Mouse (Mus musculus): ENCODE measurements at regions not wholly inside any gene's neighbourhood (a gene's known extent, or its start where the extent isn't known, plus 50 kb on each side); places are given as distances from the start of the nearest gene placed in this dataset.

DNA sequence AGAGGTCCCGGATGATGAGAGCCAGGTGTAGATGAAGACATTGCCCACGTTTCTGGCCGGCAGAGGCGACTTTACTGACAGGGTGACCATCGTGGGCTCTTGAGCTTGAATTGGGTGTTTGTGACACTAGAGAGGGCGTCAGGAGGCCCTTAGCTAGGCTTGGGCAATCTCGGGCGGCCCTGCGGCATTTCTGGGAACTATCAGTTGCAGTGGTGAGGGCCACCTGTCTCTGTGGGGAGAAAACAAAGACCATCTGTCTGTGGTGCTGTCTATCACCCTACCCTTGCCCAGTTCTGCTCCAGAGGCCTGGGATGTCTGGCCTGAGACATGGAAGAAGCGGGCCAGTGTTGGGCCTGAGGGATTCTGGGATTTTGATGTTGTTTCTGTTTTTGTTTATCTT lies 66.2 kb upstream of the Slc6a6 start:
- DNase-seq (ENCODE audit: low spot score): no peak
- peak overlapping the region; percentile 50 for H3K27ac ChIP-seq (replicated peaks; ENCODE audit: low read depth, low read length)
- H3K9ac ChIP-seq (ENCODE audit: low read depth, low read length, severe bottlenecking): 0 out of 2 replicates have a peak overlapping the region, but pooled peaks have one; percentile 62
- no peaks in the 10 kb centered on the region for H3K27me3 ChIP-seq (ENCODE audit: control insufficient read depth, insufficient read depth, low read length)
- H3K36me3 ChIP-seq (ENCODE audit: control insufficient read depth, insufficient read depth, low read length): no peaks in the 10 kb centered on the region
- peak; percentile 4; the same call in 1 of the 2 replicates for ATAC-seq (ENCODE audit: low FRiP score, low read depth)
- no peak for TF ChIP-seq POLR2A (IDR thresholded peaks at IDR 0.05; ENCODE audit: borderline replicate concordance, extremely low read depth, insufficient read depth, insufficient read length)
- H3K4me1 ChIP-seq (ENCODE audit: control insufficient read depth, insufficient read depth, low read length): peaks cover 10% of the 10 kb centered on the region
- 0 out of 2 replicates have a peak overlapping the region, but pooled peaks have one; percentile 33 for H3K4me3 ChIP-seq (replicated peaks; ENCODE audit: low read length)
- H3K9me3 ChIP-seq (ENCODE audit: control insufficient read depth, low read length): no peaks in the 10 kb centered on the region
- WGBS: 71% methylated on average over 10 of the region's 10 CpGs
- H3K4me2 ChIP-seq (replicated peaks; ENCODE audit: low read depth, low read length, severe bottlenecking): peak overlapping the region; percentile 64

DNA sequence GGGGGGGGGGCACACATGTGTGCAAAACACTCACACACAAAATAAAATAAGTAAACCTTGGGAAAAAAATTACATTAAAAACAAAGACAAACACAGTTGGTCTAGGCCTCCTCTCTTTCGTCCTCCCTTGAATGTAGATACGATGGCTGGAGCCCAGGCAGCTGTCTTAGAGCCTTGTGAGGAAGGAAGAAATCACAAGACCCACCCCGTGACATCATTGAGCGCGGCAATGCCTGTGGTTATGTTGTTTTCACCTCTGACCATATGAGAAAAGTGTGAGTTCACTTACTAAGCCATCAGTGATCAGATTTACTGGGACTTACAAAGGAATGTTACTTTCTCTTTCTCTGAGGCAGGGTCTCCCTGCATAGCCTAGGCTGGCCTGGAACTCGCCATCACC lies 64.8 kb upstream of the Slc6a6 start:
- Histone ChIP-seq H3K4me3 (replicated peaks; ENCODE audit: low read length) (no peak overlapping the region), H3K9ac (ENCODE audit: low read depth, low read length, severe bottlenecking) (no peak overlapping the region), H3K27me3 (ENCODE audit: control insufficient read depth, insufficient read depth, low read length) (no peaks in the 10 kb centered on the region), H3K4me2 (replicated peaks; ENCODE audit: low read depth, low read length, severe bottlenecking) (no peak overlapping the region), H3K4me1 (ENCODE audit: control insufficient read depth, insufficient read depth, low read length) (peaks cover 10% of the 10 kb centered on the region), H3K27ac (replicated peaks; ENCODE audit: low read depth, low read length) (no peak overlapping the region), H3K9me3 (ENCODE audit: control insufficient read depth, low read length) (no peaks in the 10 kb centered on the region), H3K36me3 (ENCODE audit: control insufficient read depth, insufficient read depth, low read length) (no peaks in the 10 kb centered on the region)
- no peak for ATAC-seq (ENCODE audit: low FRiP score, low read depth)
- WGBS: 88% methylated on average over 6 of the region's 6 CpGs
- no peak for TF ChIP-seq POLR2A (IDR thresholded peaks at IDR 0.05; ENCODE audit: borderline replicate concordance, extremely low read depth, insufficient read depth, insufficient read length)
- DNase-seq (ENCODE audit: low spot score): no peak

DNA sequence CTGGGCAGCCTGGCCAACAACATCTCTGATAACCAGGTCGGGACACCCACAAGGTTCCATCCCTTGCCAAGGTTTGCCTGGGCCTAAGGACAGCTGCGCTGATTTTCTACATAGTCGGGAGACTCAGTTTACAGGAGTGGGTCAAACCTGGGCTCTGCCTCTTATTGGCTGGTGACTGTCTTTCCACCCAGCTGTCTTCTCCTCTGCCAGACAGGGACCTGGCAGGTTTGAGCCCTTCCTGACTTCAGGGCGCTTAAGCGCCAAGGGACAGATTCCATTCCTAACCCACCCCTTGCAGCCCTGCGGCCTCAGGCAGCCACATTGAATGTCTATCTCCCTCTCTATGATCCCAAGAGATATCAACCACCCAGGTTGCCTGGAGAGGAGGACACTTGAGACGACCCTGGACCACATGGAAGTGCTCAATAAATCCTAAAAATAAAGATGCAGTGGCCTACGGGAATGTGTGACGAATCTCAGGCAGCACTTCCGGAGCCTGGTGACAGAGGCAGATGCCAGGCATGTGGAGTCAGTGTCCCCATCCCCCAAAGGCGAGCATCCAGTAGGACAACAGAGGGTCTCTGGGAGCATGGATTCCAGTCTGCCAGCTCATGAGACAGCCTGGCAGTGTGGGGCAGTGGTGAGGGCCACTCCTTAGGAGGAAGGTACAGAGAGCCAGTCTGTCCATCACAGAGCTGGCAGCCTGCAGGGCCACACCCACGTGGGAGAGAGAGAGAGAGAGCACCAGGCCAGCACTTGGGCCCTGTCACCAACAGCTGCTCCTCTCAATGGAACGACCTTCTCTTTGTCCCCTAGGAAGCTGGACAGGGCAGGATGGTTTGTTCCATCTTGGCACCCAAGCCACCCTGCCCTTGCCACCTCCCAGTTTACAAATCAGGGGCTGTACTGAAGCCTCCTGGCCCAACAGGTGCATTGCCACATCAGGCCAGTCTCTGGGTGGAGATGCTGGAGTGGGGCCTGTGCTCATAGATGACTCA lies 63.8 kb upstream of the Slc6a6 start:
- Histone ChIP-seq H3K27ac (replicated peaks; ENCODE audit: low read depth, low read length) (no peak overlapping the region), H3K4me2 (replicated peaks; ENCODE audit: low read depth, low read length, severe bottlenecking) (no peak overlapping the region), H3K4me1 (ENCODE audit: control insufficient read depth, insufficient read depth, low read length) (peaks cover 10% of the 10 kb centered on the region), H3K4me3 (replicated peaks; ENCODE audit: low read length) (no peak overlapping the region), H3K36me3 (ENCODE audit: control insufficient read depth, insufficient read depth, low read length) (no peaks in the 10 kb centered on the region), H3K27me3 (ENCODE audit: control insufficient read depth, insufficient read depth, low read length) (no peaks in the 10 kb centered on the region), H3K9ac (ENCODE audit: low read depth, low read length, severe bottlenecking) (no peak overlapping the region), H3K9me3 (ENCODE audit: control insufficient read depth, low read length) (no peaks in the 10 kb centered on the region)
- 76% methylated on average over 13 of the region's 13 CpGs for WGBS
- TF ChIP-seq POLR2A (IDR thresholded peaks at IDR 0.05; ENCODE audit: borderline replicate concordance, extremely low read depth, insufficient read depth, insufficient read length): no peak
- ATAC-seq (ENCODE audit: low FRiP score, low read depth) (peak; percentile 57; the same call in 1 of the 2 replicates), DNase-seq (ENCODE audit: low spot score) (peak; percentile 34)

DNA sequence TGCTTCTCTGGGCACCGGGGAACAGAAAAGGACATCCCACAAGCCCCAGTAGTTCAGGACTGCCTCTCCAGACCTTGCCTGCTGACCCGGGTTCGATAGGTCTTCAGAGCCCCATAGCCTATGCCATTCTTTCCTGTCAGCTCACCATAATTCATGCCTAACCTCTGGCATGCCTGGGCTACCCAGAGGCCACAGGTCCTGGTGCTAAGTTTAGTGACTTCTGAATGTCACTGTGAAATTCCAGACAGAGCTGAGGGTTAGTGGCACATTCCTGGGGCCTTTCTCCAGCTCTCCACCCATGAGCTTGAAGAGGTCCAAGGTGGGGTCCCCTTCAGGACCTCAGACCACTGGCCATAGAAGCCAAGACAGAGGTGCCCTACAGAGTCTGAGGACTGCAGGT lies 62.4 kb upstream of the Slc6a6 start:
- H3K9me3 ChIP-seq (ENCODE audit: control insufficient read depth, low read length): no peaks in the 10 kb centered on the region
- H3K4me2 ChIP-seq (replicated peaks; ENCODE audit: low read depth, low read length, severe bottlenecking): no peak overlapping the region
- no peak overlapping the region for H3K9ac ChIP-seq (ENCODE audit: low read depth, low read length, severe bottlenecking)
- no peak for TF ChIP-seq POLR2A (IDR thresholded peaks at IDR 0.05; ENCODE audit: borderline replicate concordance, extremely low read depth, insufficient read depth, insufficient read length)
- peaks cover 9% of the 10 kb centered on the region for H3K4me1 ChIP-seq (ENCODE audit: control insufficient read depth, insufficient read depth, low read length)
- no peak for ATAC-seq (ENCODE audit: low FRiP score, low read depth)
- H3K27ac ChIP-seq (replicated peaks; ENCODE audit: low read depth, low read length): no peak overlapping the region
- WGBS: 61% methylated on average over 3 of the region's 3 CpGs
- H3K36me3 ChIP-seq (ENCODE audit: control insufficient read depth, insufficient read depth, low read length): no peaks in the 10 kb centered on the region
- H3K4me3 ChIP-seq (replicated peaks; ENCODE audit: low read length): no peak overlapping the region
- no peaks in the 10 kb centered on the region for H3K27me3 ChIP-seq (ENCODE audit: control insufficient read depth, insufficient read depth, low read length)
- DNase-seq (ENCODE audit: low spot score): no peak

DNA sequence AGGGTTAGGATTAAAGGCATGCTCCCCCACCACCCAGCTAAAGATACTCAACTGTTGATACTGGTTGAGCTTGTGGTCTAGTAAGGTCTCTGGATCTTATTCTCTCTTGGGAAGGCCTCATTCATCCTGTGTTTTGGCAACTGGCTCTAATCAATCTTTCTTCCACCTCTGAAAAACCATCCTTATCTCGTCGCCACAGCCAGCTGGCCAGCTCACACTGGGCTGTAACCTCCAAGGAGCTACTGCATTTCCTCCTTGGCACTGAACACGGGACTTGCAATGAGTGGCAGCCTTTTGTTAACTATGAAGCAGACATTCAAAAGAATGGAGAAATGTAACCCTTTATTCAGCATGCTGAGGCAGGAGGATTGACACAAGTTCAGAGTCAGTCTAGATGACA lies 61.4 kb upstream of the Slc6a6 start:
- Histone ChIP-seq H3K4me3 (replicated peaks; ENCODE audit: low read length) (no peak overlapping the region), H3K4me1 (ENCODE audit: control insufficient read depth, insufficient read depth, low read length) (peaks cover 2% of the 10 kb centered on the region; the same call in 1 of the 2 replicates), H3K9ac (ENCODE audit: low read depth, low read length, severe bottlenecking) (no peak overlapping the region), H3K9me3 (ENCODE audit: control insufficient read depth, low read length) (no peaks in the 10 kb centered on the region), H3K4me2 (replicated peaks; ENCODE audit: low read depth, low read length, severe bottlenecking) (no peak overlapping the region), H3K36me3 (ENCODE audit: control insufficient read depth, insufficient read depth, low read length) (no peaks in the 10 kb centered on the region), H3K27me3 (ENCODE audit: control insufficient read depth, insufficient read depth, low read length) (no peaks in the 10 kb centered on the region), H3K27ac (replicated peaks; ENCODE audit: low read depth, low read length) (no peak overlapping the region)
- ATAC-seq (ENCODE audit: low FRiP score, low read depth): no peak
- 63% methylated on average over 3 of the region's 3 CpGs for WGBS
- DNase-seq (ENCODE audit: low spot score): no peak
- no peak for TF ChIP-seq POLR2A (IDR thresholded peaks at IDR 0.05; ENCODE audit: borderline replicate concordance, extremely low read depth, insufficient read depth, insufficient read length)

Data from limb, embryonic 14.5 days (tissue).